Mouse (Mus musculus) G1E-ER4 (cell line): Measurements from ENCODE around the gene Ccdc188. TPM values are rescaled to one million over a fixed set of nuclear protein-coding genes. Genes with fewer than 3 reads are reported as not detected.

Experiments
- GATA1 ChIP-seq: IDR thresholded peaks from one replicate; pipeline ENCODE4 v1.8.0; 2012; ENCODE audit warnings: low read length, inconsistent platforms
- polyA plus RNA-seq: library from polyadenylated mRNA; stranded (reverse); fragments of >175 nt; gene quantifications from 2 replicates; pipeline ENCODE4 v1.2.3, GENCODE M21; 2012

The Ccdc188 gene
- polyA plus RNA-seq, 1 experiment, result not detected

DNA sequence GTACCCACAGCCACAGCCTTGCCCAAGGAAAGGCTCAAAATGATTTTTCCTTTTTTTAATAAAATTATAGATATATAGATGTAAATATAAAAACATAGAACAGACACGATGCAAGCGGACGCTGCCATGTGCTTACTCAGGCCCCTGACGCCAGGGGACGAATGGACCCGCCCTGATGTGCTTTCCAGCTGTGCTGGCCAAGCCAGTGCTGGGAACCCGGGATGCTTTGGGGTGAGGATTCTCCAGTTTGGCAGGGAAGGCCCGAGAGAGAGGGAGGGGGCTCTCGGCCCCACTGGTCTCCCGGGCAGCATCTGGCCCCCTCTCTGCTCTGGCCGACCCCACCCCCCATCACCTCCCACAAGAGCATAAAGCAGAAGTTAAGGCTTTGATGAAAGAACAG is 4.5 kb downstream of the Ccdc188 start:
- TF ChIP-seq GATA1, result no peak

DNA sequence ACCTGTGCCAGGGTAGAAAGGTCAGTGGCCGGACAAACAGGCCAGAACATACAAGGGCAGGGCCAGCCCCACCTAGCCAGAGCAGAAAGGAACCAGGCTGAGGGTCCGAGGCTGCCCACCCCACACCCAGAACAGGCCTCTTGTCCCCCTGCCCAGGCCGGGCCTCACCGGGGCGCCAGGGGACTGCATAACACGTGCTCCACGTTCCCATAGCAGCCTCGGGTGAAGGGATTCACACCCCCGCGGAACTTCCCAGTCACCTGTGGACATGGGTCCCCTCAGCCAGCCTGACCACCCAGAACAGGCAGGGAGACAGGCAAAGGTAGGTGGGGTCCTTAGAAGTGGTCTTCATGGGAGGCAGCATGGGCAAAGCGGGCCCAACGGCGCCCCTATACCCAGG is 9.5 kb downstream of the Ccdc188 start:
- TF ChIP-seq GATA1, result no peak

DNA sequence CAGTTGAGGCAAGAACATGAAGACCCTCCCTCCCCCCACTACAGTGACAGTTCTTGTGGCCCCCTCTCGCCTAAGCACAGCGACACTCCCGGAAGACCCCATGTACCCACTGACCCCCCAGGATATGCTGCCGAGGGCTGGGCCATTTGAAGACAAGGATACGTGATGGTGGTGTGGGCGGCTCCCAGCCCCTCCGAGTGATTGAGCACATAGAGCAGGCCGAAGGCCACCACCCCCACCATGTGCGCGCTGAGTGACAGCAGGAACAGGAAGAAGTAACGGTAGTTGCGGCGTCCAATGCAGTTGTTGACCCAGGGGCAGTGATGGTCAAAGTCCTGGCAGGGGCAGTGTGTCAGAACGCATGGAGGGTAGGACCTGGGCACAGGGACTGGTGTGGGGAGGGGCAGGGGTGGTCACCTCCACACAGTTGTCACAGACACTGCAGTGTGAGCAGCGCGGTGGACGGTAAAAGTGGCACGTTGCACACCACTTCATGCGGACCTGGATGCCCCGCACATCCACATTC is 10.3 kb downstream of the Ccdc188 start:
- TF ChIP-seq GATA1, result no peak

DNA sequence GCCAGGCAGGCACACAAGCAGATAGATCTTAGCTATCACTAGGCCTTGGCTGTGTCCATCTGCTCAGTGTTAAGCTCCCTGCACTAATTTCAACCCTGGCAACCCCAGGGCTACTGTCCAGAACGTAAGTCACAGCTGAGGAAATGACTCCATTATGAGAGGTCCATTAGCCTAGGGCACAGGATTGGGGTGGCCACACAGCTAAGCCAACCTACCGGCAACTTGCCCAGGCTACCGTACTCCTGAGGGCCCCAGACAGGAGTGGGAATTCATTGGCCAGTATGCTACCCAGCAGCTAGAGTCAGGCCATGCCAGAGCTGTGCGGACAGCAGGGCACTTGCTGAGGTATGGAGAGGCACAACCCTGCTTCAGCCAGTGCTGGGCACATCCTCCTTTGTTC is 11.2 kb downstream of the Ccdc188 start:
- no peak for TF ChIP-seq GATA1

DNA sequence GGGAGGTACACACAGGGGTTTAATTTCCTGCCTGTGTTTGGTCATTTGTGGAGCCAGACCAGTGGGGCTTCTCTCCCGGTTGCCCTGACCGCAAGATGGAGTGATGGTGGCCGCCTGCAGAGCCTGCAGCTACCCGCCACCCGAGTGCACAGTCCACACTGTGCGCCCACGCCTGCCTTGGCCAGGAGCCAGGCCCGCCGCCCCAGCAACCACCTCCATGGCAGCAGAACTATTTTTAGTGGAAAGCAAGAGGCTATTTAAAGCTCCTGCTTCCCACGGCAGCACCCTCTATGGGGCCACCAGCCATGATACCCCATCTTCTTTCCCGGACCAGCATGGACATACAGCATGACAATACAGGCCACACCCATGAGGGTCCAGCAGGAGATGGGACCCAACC is 11.9 kb downstream of the Ccdc188 start:
- TF ChIP-seq GATA1, result no peak

DNA sequence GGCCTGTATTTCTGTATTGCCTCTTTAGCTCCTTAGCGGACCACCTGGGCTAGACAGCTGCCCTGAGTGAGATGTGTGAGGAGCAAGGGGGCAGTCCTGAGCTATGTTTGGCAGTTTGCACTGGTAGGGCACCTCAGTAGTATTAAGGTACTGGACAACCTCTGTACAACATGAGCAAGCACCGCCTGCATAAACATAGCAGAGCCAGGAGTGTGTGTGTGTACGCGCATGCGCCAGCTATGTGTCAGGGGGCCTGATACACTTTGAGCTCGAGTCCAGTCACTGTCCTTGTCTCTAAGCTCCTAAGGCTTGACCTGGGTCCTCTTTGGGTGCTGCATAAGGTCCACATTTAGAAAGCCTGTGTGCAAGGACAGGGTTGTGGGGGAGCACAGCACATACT is 12.9 kb downstream of the Ccdc188 start:
- TF ChIP-seq GATA1, result no peak

DNA sequence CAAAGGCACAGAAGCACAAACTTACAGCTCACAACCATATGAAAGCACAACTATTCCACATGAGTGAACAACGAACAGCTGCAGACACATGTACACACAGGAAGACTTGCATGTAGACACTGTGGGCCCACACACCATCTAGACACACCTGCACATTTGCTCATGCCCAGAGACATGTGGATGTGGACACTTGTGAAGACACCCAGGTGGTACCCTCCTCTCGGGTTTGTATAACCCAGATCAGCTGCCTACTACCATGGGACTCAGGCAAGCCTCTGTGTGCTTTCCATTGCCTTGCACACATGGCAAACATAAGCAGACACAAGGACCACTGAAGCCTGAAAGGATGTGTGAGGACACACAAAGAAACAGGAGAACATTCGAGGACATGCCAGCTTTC is 13.4 kb downstream of the Ccdc188 start:
- no peak for TF ChIP-seq GATA1

DNA sequence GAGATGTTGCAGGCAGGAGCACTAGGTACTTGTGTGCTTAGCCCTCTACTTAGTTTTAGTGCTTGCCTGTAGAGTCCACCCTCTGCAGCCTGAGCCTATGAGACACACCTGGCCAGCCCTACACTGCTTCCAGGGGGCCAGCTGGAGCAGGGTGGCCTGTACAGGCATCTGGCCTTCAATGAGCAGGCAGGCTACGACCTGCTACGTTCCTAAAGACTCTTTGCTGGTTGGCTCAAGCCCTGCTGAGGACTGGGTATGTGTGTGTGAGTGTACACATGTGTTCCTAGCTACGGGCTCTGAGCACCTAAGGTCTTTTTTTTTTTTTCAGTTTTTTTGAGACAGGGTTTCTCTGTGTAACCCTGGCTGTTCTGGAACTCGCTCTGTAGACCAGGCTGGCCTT is 13.8 kb downstream of the Ccdc188 start:
- TF ChIP-seq GATA1, result no peak

DNA sequence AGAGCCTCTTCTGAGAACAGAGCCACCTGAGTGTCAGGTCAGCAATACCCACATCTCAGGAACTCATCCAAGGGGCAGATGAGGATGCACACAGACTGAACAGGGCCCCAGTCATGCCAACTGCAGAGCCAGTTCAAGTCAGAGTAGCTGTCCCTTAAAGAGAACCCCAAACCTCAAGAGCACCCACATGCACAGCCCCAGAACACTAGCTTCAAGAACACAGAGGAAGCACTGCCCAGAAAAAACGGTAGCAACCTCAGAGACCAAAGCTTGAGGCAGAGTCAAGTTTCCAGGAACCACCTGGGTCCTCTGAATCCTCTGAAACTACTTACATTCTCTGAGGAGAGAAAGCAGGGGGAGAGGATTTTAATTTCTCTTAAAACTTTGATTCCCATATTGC is 15.8 kb downstream of the Ccdc188 start:
- TF ChIP-seq GATA1, result no peak

DNA sequence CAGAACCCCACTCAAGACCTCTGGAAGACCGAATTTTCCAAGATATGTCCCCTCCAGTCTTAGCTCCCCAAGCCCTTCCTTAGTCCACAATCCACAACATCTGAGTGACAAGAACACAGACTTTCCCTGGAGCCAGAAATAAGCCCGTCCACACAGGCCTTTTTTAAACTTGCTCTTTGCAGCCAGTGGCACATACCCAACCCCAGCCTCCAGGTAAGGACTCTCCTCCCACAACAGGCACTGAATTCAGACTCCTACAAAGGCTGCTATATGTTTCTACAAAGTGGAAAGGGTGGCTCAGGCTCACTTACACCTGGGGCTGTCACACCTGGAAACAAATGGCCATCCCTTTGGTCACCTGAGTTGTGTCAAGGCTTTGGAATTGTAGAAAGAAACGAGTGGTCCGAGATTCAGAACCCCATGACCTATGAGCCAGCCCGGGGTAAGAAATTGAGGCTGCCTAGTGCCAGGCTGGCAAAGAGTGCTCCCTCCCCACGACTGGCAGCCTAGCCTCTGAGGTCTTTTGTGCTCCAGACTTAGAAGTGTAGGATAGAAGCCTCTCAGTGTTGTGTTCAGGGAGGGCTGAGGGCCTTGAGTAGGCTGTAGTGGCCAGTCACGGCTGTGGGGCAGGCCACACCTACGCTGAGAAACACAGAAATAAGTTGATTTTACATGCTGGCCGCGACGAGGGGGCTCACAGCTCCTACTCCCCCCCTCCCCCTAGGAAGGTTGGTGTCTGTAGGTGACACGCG is 16.4 kb downstream of the Ccdc188 start:
- TF ChIP-seq GATA1, result no peak

DNA sequence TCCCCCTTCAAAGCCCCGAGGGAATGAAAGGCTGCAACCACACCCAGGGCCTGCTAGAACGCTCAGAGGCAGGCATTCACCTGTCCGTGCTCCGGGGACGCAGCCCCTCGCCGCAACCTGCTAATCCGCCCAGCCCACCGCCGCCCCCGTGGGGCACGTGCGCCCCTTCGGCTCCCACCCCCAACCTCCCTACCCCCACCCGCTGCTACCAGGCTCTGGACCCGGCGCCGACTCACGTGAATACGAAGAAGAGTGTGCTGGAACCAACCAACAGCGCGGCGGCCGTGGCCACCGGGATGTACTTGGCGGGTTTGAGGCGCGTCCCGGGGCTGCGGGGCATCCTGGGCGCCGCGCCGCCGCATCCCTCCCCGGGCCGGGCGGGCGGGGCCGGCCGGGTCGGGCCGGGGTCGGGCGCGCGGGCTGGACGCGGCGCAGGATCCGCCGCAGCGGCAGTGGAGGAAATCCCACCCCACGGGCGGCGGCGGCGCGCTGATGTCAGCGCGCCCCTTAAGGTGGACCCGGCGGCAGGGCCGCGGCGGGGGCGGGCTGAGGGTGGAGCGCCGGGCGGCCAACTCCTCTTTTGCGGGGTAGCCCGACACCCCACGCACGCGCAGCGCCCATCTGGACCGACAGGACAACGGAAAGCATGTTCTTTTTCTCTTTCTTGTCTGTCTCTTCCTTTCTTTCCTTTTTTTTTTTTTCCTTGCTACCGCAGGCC is 17.2 kb downstream of the Ccdc188 start, which contains the start of gene Zdhhc8:
Gene Zdhhc8, minus strand, starts transcription at position 466 of the 718 bp plus-strand sequence.
- TF ChIP-seq GATA1, result no peak

DNA sequence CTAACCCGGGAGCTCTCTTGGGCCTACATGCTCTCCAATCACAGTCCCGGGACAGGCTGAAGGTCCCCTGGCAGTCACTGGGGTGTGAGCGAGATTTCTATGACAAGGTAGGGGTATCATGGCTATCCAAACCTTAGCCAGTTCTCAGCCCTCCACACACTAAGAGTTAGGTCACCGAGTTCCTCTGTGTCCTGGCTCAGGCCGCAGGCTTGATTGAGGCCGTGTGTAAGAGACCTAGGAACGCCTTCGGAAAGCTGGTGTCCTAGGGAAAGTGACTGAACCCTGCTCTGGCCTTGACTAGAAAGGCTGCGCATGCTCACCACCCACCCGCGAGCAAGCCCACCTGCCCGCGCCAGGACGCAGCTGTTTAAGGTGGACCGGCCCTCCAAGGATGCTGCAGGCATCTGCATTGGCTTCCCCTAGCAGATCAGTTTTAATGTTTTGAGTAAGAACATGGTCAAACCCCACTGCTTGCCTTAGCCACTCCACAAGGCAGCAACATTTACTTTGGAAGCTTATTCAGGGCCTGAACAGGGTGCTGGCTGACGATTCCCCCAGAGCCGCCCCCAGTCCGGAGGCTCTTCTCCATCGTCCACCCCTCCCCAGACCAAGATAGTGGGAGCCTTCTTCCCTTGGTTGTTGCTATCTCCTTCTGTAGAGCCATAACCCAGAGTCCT is 17.8 kb downstream of the Ccdc188 start:
- TF ChIP-seq GATA1, result no peak

DNA sequence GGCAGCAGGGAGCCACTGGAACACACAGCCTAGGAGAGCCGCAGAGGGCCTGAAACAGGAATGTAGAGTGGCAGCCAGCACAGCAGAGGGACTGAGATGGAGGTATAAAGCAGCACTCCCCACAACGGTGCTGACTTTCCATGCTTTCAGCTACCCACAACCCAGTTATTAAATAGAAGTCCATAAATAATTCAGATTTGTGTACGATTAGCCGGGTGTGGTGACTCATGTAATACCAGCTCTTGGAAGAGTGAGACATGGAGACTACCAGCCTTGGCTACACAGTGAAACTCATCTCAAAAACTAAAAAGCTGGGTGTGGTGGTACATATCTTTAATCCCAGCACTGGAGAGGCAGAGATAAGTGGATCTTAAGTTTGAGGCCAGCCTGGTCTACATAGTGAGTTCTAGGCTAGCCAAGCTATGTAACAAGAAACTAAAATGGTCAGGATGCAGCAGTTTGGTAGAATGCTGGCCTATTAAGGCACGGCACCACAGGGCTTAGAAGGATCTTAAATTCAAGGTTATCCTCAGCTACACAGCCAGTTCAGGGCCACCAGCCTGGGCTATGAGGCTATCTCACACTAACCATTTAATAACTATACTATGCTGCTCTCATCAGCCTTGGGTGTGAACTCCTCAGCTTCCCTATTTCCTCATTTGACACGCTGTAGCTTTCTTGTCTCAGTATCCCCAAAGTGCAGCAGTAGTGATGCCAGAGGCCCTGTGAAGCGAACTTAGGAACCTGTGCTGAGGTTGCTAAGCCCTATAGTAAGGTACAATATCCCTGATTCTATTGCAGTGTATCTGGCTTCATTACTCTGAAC is 19.2 kb downstream of the Ccdc188 start:
- TF ChIP-seq GATA1, result no peak

DNA sequence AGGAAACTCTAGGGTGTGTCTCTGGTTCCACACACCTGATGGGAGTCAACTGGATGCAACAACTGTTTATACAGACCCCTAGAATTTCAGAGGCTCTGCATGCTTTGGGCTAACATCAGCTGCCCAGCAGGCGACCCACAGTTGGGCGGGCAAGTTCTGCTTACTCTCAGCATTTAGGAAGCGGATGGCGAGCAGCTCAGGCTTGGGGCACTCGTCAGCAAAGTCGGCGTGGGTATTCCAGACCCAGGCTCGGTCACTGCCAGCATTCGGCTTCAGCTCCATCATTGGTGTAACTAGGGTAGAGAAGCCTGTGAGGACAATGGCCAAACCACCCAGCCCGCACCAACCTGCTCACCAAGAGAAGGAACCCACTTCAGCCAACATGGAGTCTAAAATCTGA is 23.9 kb downstream of the Ccdc188 start:
- TF ChIP-seq GATA1, result no peak
